Mouse (Mus musculus) adipose tissue, adult 10 weeks (tissue): ENCODE data around the gene Klhl13. TPM values are rescaled to one million over a fixed set of nuclear protein-coding genes. Genes with fewer than 3 reads are reported as not detected.

Experiments used
- polyA plus RNA-seq: library from polyadenylated mRNA; stranded (reverse); fragments of 350-450 nt; fragmentation: Illumina TruSeq; extraction: RNeasy Lipid Tissue Mini Kit (QIAGEN cat#74804); gene quantifications from one replicate; pipeline ENCODE4 v1.2.3, GENCODE M21; 2014; ENCODE audit warnings: low read depth, low replicate concordance

Klhl13 gene
- 12.3 TPM for polyA plus RNA-seq

DNA sequence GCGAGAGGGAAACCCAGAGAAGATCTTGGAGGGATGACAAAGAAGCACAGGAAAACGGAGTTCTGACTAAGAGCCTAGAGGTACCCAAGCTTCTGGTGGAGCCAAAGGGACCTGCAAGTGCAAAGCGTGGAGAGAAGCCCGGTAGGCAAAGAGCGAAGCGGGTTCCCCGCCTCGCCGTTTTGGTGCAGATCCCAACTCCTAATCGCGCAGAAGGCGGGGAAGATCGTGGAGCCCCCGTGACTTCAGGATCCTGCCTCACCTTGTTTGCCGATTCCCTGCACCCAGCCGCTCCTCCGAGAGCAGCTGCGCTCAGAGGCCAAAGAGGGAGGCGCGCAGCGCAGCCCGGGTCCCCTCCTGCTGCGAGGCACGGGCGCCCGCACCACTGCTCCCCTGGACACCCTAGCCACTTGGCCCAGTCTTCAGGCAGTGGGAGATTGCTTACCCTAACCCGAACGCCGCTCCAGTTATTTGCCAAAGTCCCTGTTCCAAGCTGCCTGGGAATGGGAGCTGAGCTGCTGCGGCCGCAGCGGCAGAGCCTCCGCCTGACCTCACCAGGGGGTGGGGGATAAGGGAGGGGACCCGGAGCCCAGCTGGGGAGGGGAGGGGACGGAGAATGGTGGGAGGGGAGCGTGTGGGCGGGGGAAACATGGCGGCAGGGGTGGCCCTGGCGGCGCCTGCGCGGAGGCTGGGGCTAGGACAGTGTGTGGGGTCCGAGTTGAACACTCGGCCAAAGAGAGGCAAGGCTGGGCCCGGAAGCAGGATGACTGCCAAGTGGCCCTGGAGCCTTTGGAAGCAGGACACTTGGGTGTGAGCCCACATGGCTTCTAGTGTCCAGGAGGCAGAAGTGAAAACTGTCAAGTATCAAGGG lies at the start of gene Klhl13:
TSS of gene Klhl13 (minus strand) at position 569 of the 868 bp plus-strand sequence.

